Mouse (Mus musculus) R1 (cell line): ENCODE measurements around the gene Stn1.

Source experiments
- DNase-seq: peaks from one replicate; pipeline ENCODE4 v3.0.0-alpha.2; 2018; ENCODE audit warnings: low read depth, low spot score

The Stn1 gene

DNA sequence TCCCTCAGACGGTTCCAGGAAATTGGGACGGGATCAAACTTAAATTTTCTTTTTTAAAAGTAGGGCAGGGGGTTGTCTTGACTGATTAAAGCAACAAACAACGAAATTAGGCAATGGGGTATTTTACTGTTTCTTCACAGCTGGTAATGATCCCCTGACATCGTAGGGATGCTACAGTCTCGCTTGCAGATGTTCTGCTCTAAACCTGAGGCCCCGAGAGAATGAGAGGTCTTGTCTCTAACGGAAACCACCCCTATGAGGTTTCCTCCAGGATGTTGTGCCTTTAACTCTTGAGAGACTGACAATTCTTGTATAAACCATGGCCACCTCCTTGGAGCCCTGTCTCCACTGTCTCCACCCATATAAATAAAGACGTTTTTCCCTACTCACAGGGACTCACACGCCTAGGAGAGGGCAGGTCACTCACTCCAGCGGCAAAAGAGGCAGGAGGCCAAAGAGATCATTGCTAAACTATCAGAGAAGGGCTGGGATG is at the start of gene Stn1:
TSS of gene Stn1 (minus strand) at position 208 of the 493 bp plus-strand sequence.
- no peak for DNase-seq

DNA sequence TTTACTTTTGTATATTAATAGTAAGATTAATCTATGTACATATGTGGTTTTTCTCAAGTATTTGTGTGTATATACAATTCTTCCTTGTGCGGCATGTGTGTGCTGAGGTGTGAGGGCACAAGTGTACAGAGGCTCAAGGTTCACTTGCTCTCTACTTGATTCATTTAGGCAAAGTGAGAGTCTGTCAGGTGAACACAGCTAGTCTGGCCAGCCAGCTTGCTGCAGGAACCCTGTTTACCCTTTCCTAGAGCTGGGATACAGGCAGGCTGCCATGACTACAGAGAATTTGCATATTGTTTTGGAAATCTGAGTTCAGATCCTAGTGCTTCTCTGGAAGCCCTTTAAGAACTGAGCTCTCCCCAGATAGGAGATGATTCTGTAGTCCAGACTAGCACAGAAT is 49.7 kb upstream of the Stn1 start:
- DNase-seq, result no peak

DNA sequence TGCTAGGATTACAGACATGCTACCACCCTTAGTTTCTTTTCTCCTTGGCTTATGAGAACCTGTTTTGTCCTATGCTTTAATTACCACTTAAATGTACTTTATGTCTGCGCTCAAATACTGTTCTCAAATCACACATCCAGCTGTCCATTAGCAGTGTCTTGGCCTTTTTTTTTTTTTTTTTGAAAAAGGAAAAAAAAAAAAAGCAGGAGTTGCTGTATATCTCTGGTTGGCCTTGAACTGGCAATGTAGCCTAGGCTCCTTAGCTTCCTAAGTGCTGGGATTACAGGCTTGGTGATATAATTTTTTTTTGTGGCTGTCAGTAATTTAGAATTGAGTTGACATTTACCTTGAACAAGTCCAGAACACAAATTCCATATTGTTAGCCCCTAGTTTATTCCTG is 48.5 kb upstream of the Stn1 start:
- no peak for DNase-seq

DNA sequence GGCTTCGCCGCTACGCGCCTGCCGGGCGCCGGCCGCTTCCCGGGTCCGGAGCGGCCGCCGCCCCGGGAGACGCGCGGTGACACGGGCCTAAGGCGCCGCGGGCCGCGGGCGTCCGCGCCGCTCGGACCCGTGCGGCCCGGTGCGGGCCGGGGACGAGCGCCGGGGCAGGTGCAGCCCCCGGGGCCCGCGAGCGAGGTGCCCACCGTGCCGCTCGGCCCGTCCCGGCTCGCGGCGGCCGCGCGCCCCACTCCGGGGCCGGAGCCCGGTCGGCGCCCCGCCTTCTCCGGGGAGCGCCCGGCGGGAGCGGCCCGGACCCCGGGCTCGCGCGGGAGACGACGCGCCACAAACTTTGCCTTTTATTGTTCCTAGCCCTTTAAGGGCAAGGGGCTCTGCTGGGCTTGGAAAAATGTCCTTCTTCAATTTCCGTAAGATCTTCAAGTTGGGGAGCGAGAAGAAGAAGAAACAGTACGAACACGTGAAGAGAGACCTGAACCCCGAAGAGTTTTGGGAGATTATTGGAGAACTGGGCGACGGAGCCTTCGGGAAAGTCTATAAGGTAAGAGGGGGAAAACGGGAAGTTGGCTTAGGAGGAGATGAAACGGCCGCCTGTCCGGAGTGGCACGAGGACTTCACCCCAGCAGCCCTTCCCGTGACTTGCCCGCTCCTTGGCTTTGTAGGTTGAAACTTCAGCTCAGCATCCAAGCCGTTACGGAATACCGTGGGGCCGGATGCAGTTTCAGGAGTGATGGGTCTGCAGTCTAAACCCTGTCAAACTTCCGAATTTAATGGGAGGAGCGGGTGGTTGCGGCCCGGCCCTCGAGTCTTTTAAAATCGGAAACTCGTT is 42.7 kb upstream of the Stn1 start:
- peak; percentile 52 for DNase-seq

DNA sequence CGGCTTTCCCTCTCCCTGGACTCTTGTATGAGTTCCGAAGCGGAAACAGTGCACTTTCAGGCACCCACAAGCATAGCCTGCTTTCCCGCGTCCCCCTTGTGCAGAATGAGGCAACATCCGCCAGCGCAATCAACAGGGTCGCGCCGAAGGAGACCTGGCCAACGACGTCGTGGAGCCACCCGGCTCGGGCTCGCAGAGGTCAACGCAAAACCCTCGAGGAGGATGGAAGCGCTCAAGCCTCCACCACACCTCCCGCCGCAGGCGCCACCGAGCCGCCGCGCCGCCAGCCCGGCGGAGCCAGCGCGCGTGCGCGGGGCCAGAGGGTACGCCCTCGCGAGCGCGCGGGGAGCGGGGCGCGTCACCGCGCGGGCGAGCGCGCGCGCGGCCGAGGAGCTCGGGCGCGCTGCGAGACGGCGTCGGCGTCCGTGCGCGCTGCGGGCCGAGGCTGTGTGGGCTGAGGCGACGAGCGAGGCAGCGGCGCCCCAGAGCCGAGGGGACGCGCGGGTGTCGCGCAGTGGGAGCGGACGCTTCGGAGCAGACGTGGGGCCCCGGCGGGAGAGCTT is 42.0 kb upstream of the Stn1 start, which contains the start of gene Slk:
TSS of gene Slk (plus strand) at position 454 of the 563 bp plus-strand sequence.
- peak; percentile 84 for DNase-seq

DNA sequence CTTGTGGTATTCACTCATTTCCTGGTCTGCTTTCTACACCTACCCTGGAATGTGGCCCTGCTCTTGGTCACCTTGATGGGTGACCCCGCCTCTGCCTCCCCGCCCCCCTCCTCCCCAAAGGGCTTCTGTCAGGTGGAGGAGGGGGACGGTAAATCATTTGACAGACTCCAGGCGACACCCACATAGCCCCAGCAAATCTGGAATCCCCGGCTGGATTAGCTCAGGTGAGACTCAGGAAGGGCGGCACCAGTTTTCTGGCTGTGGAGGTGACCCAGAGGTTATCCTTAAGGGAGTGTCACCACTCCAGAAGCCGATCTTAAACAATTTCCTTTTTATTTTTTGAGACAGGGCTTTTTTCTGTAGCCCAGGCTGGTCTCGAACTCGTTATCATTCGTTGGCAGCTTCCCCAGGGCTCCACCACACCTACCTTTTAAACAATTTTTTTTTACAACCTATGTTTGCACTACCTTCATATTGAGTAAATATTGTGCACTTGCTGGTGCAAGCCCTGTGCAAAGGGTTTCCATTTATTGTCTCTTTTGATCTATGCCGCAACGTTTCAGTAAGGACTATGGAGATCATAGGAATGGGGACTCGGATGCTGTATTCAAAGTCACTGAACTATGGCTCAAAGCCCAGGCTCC is 41.4 kb upstream of the Stn1 start:
- peak; percentile 61 for DNase-seq

DNA sequence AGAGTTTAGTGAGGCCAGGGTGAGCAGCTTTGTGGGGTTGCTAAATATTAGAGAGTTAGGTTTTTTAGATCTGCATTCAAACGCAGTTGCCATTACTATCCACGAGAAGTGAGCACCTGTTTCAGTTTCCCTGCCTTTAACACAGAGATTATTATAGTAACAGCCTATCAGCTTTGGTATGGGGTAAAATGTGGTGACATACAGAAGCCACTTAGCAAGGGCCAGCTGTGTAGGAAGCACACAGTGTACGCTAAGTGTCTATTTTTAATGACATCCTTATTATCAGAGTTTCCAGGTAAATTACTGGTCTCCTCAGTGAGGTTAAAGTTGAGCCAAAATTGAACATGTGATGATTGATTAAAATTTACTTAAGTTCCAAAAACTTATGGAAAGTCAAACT is 36.4 kb upstream of the Stn1 start:
- DNase-seq, result no peak

DNA sequence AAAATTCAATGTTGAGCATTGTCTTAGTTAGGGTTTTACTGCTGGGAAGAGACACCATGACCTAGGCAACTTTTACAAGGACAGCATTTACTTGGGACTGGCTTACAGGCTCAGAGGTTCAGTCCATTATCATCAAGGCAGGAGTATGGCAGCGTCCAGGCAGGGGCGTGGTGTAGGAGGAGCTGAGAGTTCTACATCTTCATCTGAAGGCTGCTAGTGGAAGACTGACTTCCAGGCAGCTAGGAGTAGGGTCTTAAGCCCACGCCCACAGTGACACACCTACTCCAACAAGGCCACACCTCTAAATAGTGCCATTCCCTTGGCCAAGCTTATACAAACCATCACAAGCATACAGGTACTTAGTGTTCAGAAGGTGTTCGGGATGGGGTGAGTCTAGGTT is 34.7 kb upstream of the Stn1 start:
- DNase-seq, result peak; percentile 67

DNA sequence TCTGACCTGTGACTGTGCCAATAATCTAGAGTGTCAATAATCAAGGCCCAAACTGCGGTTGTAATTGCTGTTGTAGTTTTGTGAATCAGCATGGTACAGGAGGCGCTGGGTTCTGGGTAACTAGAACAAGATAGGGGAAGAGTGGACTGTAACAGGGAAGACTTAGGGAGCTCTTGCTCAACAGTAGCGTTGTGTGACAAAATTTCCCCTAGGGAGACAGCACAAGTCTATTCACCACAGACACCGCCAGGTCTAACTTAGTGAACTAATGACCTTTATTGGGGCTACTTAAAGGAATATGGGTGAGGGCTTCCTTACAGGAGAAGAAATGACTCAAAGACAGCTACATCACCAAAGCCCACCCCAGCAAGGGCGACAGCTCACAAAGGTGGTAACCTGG is 32.7 kb upstream of the Stn1 start:
- DNase-seq, result no peak

DNA sequence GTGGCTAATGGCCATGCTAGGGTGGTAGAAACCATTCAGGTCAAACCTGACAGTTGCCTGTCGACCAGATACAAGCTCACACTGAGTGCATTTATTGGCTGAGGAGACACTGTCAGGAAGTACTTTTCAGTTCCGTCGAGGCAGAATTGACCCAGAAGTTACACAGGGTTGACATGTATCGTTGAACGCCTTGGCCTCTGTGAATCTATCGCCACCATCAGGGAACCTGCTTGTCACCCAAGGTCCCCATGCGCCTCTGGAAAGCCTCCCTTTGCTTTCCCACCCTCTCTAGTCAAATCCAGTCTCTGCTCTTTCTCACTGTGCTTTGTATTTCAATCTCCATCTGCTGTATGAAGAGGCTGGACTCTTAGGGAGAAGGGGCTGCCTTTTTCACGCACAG is 28.7 kb upstream of the Stn1 start:
- DNase-seq, result no peak

DNA sequence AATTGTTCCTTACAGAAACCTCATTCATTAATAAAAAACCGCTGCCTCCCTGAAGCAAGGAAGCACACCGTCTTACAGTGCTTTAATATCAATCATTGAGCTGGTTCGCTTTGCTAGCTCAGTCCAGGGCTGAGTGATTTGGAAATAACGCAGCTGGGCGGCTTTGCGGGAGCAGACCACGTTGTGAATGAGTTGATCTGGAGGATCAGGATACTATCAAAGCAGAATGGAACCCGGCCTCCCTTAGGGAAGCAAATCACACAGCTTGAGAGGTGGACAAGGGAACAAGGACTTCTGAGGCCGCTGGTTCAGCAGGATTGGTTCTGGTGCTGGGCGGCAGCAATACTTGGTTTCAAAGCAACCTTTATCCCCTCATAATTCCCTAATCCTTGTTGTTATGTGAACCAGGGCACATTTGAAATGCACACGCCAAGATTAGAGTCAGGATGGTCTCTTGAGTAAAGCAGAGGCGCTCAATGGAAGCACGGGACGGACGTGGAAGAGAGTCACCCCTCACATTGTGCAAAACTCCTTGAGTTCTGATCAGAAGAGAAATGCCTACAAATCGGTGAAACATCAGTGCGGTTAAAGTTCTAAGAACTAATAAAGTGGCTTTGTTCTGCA is 27.8 kb upstream of the Stn1 start:
- DNase-seq, result no peak

DNA sequence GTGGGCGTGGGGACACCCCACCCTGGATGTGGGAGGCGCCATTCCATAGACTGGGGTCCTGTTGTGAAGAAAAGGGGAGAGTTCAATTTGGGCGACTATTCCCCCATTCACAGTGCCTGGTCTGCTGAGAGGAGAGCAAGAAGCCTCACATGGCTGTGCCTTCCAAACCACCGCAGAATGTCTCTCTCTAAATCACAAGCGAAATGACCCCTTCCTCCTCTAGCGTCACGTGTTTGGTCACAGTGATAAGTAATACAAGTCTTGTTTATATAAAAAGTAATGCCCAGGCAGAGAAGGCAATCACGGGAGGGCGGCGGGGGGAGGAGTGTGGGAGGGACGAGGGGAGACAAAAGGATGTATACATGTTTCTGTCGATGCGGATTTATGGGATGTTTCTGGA is 26.4 kb upstream of the Stn1 start:
- no peak for DNase-seq

DNA sequence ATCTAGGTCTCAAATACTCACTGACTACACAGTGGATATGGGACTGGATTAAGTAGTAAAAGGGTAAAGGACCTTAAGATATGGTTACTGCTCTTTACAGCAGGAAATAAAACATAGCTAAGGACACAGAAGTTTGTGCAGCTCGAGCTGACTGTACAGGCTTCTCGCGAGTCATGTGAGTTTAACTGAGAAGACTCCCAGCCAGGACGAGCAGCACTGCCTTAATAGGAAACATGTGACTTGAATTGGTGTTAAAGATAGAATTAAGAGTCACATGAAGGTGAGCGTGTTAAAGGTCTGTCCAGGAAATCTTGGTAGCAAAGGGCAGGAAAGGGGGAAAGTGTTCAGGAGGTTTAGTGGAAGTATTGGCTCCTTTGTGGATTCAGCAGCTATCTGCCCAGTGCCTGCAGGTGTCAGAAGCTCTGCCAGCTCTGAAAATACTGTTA is 24.7 kb upstream of the Stn1 start:
- DNase-seq, result no peak

DNA sequence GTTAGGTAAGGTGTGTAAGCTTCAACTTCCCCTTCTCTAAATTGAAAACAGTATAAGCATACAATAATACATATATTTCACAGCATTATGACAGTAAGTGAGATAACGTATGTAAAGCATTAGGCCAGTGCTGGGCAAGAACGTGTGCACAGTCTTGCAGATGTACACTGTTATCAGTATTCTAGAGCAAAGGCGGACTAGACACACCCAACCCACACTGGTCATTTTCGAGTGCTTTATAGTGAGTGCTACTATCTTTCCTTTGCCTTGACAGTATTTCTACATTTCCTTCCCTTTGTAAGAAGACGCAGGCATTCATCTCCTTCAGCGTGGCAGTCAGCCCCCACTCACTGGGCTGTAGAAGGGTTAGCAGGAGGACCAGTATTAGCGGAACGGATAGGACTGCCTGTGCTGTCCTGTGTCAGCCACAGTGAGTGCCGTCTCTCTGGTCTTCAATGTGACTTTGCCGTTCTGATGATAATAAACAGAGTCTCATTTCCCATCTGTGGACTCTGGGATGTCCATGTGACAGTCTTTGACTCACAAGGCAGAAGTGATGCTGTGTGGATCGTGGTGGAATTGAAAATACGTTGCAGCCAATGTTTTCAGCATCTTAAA is 23.3 kb upstream of the Stn1 start:
- DNase-seq, result no peak

DNA sequence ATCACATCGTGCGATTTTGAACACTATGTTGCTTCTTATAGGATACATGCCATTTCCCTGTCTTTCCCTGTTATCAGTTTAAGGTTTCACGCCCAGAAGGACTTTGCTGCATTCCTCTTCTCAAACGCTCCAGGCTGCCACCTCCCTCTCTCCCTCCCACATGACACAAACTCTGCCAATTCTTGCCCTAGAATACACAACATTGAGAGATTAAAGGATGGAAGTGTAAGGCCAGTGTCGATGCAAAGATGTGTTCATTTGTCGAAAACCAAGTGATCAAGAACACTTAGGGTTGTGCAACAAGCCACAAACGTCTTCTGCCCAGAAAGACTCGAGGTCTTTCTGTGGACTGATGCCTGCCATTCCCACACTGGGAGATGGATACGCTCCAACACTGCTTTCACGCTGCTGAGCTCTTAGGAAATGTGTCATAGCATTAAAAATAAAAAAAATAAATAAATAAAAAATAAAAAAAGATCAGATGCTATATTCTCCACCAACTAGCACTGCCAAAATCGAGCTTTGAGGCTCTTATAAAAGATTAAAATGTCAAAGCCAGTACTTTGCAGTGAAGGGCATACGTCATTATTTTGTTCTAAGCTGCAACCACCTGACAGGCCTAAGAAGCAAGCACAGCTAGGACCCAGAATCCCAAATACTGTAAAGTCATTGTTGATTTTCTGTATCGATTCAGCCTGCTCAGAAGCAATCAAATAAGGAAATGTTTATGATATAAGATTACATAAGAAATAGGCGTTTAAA is 22.6 kb upstream of the Stn1 start:
- DNase-seq, result no peak

DNA sequence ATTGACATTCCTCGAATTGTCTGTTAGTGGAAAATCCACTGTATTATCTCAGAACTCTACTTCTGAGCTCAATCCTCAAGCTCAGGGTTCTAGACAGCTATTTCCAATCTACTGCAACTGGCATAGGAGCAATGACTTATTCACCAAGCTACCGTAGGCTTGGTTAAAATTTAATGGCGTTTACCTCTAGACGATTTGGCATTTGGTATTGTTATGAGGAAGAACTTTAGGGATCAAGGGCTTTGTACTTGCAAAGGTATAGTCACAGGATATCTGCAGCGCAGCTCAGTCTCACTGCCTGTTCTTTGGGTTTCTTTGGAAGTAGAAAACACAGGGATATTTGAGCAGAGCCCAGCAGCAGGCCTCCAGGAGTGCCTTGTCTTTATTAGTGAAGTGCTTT is 21.8 kb upstream of the Stn1 start:
- no peak for DNase-seq

DNA sequence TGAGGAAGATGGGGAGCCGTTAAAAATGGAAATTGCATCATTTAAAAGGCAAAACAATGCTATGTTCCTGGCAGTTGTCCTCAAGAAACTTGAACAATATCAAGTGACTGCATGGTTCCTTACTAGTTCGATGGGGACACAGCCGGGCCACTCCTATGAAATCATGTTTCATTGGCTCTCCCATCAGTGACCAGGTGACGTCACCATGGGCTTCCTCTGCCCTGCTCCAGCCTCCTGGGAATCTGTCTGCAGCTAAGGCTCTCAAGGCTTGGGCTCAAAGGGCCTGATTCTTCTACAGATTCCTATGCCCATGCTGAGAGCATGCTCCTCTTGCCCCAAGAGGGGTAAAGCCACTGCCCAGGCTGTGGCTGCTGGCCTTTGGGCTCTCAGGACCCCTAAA is 12.3 kb upstream of the Stn1 start:
- DNase-seq, result no peak

DNA sequence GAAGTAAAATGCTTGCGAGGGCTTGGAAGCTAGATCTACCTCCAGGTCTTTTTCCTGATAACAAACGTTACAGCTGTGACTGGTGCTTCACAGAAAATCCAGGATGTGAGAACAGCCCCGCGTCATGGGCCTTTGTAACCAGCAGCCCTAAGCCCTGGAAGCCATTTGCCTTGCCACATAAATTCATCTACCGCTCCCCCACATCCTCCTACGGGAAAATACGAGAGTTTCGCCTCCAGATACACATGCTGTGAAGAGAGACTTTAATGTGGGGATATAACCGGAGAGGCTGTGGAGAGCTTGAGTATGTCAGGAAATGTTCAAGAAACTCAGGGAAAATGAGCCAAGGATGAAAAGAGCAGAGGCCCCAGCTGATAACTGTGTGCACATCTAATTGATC is 11.9 kb upstream of the Stn1 start:
- DNase-seq, result no peak

DNA sequence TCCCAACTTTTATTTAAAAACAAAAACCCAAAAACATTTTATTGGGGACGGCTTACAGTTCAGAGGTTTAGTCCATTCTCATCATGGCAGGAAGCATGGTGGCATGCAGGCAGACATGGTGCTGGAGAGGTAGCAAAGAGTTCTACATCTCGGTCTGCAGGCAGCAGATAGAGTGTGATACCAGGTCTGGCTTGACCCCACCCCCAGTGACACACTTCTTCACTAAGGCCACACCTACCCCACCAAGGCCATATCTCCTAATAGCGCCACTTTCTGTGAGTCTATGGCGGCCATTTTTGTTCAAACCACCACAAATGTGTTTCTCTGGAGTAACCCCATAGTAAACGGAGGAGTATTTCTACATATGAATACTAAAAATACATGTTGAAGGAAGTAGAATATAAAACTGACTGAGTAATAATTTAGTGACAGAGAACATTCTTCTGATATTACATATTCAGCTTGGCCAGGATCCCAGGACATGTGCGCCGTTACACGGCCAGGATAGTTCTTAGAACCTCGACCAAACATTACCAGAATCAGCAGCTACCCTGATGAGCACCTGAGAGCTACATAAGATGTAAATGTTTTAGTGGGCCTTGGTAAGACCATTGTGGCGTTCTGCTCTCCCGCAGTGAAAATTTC is 11.2 kb upstream of the Stn1 start:
- DNase-seq, result peak; percentile 37

DNA sequence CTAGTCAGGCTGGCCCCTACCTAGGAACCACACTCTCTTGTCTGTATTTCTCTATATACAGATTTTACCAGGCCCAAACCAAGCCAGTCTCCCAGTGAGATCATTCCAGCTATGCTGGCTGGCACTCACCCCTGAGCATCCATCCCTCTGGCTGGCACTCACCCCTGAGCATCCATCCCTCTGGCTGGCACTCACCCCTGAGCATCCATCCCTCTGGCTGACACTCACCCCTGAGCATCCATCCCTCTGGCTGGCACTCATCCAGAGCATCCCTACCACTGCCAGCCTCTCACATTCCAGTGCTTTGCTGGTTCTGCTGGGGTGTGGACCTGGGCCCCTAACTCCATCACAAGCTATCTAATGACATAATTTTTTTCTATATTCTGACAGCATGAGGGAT is 8.2 kb upstream of the Stn1 start:
- no peak for DNase-seq

DNA sequence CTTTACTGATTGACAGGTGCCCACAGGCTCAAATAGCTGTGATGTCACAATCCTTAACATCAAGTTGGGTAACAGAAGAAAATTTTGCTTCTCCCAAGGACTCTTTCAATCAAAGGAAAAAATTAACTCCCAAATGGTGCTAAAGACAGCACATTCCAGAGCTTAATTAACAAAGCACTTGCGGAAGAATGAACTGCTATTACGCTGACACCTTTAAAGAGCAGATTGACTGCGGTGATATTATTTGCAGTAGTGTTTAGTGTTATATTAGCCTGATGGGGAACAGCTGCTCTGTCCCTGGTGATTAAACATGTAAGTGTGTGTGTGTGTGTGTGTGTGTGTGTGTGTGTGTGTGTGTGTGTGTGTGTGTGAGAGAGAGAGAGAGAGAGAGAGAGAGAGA is 7.7 kb upstream of the Stn1 start:
- no peak for DNase-seq
